Mouse (Mus musculus) cerebellum, adult 9-11 months (tissue): ENCODE measurements around the gene Mrpl20.

Experiments
- DNase-seq: peaks from one replicate; pipeline ENCODE4 v3.0.0; 2022

Mrpl20 gene

GRCm38 (mm10) chr4:155802741-155803339 is at the start of gene Mrpl20:
TSS of gene Mrpl20 (plus strand) at chr4:155802878.
- no peak for DNase-seq

- peak; percentile 28 for DNase-seq
These were observed 45.7 kb upstream of the Mrpl20 start for GRCm38 (mm10) chr4:155757011-155757410.

- DNase-seq, result peak; percentile 49
These were observed 42.6 kb upstream of the Mrpl20 start for GRCm38 (mm10) chr4:155759862-155760612.

DNA sequence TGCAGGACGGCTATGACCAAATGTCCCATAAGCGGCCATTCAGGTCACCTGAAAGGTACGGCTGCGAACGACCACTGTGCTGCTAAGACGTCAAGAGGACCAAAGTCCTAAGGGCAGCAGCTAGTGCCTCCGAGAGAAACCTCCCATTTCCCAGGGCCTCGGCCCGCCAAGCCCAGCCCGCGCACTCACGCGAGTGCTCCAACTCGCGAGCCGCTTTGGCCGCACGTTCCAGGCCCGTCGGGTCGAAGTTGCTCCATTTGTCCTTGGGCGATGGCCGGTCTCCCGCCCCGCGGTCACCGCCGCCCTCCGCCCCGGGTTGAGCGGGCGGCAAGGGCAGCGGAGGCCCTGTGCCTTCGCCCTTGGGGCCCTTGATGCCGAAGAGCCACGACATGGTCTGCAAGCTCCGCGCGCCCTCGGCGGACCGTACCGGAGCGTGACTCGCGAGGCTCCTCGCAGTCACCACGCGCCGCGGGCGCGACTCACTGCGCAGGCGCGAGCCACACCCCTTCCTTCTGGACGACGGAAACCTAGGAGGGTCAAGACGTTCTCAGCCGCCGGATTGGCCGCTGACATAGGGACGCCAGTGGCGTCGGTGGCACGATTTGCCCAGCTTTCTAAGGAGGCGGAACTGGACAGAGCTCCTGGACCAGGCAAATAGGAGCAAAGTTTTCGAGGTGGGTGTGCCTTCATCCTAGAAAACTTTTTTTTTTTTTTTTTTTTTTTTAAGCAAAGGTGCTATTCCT is 41.9 kb upstream of the Mrpl20 start, which contains the start of gene Atad3a:
Gene Atad3a, minus strand, starts transcription at position 481 of the 743 bp plus-strand sequence.
- peak; percentile 97 for DNase-seq

- DNase-seq, result peak; percentile 50
These were observed 41.1 kb upstream of the Mrpl20 start for GRCm38 (mm10) chr4:155761356-155762099.

DNA sequence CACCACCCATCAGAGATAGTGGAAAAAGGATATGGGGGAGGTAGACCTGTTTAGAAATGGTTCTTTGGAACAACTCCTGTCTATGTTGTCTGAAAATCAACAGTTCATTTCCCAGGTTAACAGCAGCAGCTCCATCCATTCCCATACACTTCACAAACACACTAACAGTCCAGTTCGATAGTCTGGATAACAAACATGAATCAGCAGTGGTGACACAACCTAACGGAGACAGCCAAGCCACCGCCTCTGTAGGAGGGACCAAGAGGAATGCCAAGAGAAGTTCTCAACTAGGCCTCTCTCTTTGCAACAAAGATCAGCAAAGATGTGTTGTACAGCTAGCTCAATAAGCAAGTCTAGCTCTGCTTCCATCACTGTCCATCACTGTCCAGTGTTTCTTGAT is 40.3 kb upstream of the Mrpl20 start:
- DNase-seq, result peak; percentile 15

DNA sequence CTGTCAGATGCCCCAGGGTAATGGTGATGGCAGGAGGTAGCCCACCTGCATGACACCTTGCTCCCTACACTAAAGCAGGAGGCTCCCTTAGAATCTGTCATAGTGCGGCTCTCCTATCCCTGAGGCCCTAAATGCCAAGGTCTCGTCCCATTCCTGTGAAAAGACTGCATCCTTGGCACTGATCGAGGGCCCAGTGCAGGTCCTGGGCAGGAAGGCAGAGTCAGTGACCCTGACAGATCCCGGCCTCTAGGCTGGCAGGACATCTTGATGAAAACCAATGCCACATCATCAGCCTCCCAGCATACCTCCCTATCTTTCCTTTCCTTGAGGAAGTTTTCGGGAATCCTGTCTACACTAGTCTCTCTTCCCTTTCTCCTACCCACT is 33.2 kb upstream of the Mrpl20 start:
- DNase-seq, result no peak

- DNase-seq, result peak; percentile 93
These were observed 32.7 kb upstream of the Mrpl20 start for GRCm38 (mm10) chr4:155769880-155770512.

DNA sequence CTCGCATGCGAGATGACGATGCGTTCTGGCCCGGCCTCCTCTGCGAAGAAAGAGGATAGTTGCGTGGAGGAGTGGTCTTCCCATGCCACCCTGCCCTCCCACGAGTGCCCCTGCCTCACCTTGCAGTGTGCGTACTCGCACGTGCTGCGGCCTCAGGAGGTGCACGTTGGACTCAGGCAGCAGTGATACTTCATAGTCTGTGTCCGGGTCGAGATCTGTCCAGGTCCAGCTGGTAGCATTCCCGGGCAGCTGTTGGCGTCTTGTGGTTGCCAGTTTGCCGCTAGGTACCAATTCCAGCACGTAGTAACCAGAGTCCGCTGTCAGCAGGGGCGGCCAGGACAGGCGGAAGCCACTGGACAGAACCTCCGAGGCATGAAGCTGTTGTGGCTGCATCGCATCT is 32.1 kb upstream of the Mrpl20 start:
- DNase-seq, result no peak

DNA sequence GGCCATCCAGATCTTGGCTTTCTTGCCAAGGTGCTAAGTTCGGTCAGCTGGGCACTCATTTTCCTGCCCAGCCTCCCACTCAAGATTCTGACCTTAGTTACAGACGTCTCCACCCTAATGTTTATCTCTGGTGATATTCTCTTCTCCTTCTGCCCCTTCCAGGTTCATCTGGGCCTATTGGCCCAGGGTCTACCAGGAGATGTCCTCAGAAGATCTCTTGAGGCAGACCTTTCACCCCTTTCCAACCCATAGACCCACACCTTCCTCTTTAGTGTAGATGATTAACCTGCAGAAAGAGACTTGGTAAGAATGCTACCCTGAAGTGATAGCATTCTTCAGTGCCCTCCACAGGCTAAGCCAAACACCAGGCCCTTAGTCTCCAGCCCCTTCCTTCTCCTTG is 31.0 kb upstream of the Mrpl20 start:
- DNase-seq, result no peak

- DNase-seq, result peak; percentile 62
These were observed 29.9 kb upstream of the Mrpl20 start for GRCm38 (mm10) chr4:155772786-155773185.

DNA sequence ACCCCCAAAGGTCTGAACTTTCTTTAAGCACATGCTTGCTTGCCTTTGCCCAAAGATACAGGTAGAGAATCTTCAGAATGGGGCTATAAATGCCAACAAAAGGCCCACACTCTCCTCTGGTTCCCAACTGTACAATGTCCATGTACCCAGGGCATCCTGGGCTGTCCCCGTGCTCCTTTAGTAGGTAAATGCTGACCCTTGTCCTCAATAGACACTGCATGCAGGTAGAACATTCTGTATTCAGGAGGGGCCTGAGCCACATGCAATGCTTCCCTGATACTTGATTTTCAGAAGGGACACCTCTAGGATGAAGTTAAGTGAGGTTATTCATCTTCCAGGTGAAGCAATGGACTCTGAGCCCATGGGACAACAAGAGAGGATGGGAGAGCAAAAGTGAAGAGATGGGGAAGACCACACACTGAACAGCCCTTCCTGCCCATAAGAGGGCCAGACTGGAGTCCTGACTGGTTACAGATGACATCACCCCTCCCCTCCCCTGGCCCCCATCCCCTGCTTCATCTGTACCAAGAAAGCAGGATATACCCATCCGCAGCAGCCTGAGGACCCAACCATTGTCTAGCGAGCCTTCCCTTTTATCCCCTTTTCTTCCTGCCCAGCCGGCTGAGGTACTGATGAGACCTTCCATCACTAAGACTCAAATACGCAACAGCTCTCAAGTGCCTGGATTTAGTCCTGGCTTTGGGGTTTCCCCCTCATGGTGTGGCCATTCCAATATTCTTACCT is 29.2 kb upstream of the Mrpl20 start:
- peak; percentile 46 for DNase-seq

DNA sequence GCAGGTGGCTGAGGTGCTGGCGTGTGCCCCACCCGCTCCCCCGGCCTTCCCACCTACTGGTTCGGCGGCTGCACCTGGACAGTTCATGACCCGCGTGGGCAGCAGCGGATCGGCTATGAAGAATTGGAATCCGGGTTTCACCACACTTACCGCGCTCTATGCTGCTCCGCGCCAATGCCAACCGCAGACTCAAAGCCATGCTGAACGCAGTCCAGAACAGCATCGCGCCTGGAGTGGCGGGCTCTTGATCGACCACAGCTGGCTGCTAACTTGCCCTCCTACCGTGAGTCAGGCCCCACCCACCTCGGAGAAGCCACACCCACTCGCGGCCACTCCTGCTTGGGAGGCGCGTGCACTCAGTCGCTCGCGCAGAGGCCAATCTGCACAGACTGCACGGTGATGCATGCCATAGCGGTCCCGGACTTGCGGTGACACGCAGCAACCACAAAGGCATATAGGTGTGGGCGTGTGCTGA is 28.4 kb upstream of the Mrpl20 start, which contains the start of gene Vwa1:
Gene Vwa1, minus strand, starts transcription at position 419 of the 475 bp plus-strand sequence.
- peak; percentile 90 for DNase-seq

- peak; percentile 82 for DNase-seq
These were observed 27.5 kb upstream of the Mrpl20 start for GRCm38 (mm10) chr4:155774971-155775740.

- DNase-seq, result peak; percentile 82
These were observed 26.8 kb upstream of the Mrpl20 start for GRCm38 (mm10) chr4:155775855-155776254.

GRCm38 (mm10) chr4:155776704-155777335 is 25.9 kb upstream of the Mrpl20 start:
- peak; percentile 43 for DNase-seq

DNA sequence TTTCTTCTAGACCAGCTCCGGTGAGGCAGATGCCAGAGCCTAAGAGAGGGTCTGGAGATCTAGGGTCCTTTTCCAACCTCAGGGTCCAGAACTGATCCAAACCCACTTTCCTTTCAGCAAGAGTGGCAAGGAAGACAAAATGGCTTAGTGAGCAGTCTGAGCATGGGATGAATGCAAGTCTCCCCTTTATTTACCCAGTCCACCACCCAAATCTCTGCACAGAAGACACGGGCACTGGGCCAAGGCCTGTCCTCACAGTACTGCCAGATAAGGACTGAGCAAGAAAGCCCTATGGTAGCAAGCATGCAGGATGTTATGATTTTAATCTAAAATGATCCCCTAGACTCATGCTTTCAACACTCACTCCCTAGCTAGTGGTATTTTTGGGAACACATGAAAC is 24.9 kb upstream of the Mrpl20 start:
- peak; percentile 45 for DNase-seq

DNA sequence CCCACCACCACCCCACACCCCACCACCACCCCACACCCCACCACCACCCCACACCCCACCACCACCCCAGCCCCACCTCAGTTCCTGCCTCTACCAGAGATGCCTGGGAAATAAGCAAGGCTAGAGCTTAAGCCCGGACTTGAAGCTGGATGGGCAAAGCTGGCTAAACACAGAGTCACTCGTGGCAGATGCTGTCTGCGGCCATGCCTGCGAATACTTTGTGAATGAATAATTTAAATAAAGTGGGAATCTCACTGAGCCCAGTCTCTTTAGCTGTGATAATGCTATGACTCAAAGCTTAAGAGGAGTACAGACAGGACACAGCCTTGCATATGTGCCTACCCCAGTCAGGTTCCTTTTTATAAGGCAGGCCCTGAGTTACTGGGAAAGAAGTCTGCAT is 23.2 kb upstream of the Mrpl20 start:
- no peak for DNase-seq

DNA sequence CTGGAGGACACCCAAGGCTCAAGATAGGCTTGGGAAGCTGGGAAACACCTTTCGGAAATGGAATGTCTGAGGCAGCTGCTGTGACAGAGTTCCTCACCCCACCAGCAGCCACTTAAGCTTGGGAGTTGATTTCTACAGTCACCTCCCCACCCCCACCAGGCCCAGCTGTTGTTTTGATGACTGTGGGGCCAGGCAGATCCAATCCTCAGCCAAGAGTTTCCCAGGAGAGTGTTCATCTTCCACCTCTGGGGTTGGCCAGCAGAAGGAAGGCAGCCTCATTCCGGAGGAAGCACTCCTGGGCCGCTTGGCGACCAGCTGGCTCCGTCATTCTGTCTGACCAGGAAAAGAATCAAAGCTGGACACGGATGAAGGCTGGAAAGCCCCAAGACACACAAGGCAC is 21.8 kb upstream of the Mrpl20 start:
- no peak for DNase-seq

DNA sequence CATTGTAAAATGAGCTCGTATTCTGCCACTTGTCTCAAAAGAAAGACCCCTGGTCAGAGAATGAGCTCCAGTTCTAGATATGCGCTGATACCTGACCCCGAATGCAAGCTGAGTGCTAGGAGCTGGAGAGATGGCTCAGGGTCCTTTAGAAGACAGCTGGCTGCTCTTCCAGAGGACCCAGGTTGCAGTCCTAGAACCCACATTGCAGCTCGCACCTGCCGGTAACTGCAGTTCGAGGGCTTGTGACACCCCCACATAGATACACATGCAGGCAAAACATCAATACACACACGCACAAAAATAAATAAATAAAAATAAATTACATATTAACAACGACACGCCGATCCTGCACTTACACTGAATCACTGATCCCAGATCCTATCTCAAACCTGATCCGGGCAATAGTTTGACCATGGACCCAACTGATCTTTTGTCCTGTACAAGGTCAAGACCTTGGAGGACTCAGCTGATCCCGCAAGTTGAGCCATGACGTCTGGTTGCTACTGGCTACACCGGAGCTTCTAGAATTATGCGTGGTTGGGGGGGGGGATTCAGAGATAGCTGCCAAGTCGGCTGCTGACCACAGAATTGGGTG is 19.1 kb upstream of the Mrpl20 start:
- DNase-seq, result no peak
